Mouse (Mus musculus) liver, adult 2 months (tissue): ENCODE results near the gene Card14. TPM values are rescaled to one million over a fixed set of nuclear protein-coding genes. Genes with fewer than 3 reads are reported as not detected.

Experiments used
- DNase-seq: peaks from one replicate; pipeline ENCODE4 v3.0.0-alpha.2; 2011; ENCODE audit warnings: low read depth, low spot score; ENCODE audit errors: extremely low read depth
- H3K27ac ChIP-seq: fragments of 200-500 bp; replicated peaks from 2 replicates; pipeline ENCODE4 v1.5.1; 2012; ENCODE audit warnings: low read depth, mild to moderate bottlenecking, control low read depth, inconsistent platforms, low read length; ENCODE audit not compliant: insufficient read depth
- H3K27me3 ChIP-seq: fragments of 200-500 bp; 2 replicates; pipeline ENCODE4 v1.6.1; 2012; ENCODE audit warnings: mild to moderate bottlenecking, moderate library complexity, low read length, inconsistent platforms; ENCODE audit not compliant: control insufficient read depth, insufficient read depth
- H3K36me3 ChIP-seq: fragments of 200-500 bp; 2 replicates; pipeline ENCODE4 v1.6.1; 2012; ENCODE audit warnings: low read length, inconsistent platforms; ENCODE audit not compliant: control insufficient read depth, insufficient read depth
- H3K4me1 ChIP-seq: fragments of 200-500 bp; 2 replicates; pipeline ENCODE4 v1.6.1; 2011; ENCODE audit warnings: low read length; ENCODE audit not compliant: control insufficient read depth, insufficient read depth
- H3K4me3 ChIP-seq: fragments of 200-500 bp; 2 replicates; pipeline ENCODE4 v1.5.1; 2011; ENCODE audit warnings: low read depth, mild to moderate bottlenecking, control low read depth, low read length, moderate library complexity; ENCODE audit not compliant: insufficient read depth
- H3K79me2 ChIP-seq: fragments of 200-500 bp; 2 replicates; pipeline ENCODE4 v1.6.1; 2012; ENCODE audit warnings: inconsistent platforms, mild to moderate bottlenecking, low read length, moderate library complexity; ENCODE audit not compliant: control insufficient read depth, insufficient read depth
- H3K9ac ChIP-seq: fragments of 200-500 bp; 2 replicates; pipeline ENCODE4 v1.6.1; 2012; ENCODE audit warnings: low read depth, mild to moderate bottlenecking, control low read depth, inconsistent platforms, low read length
- CTCF ChIP-seq: fragments of 200-500 bp; IDR thresholded peaks from 2 replicates; pipeline ENCODE4 v1.5.1; 2011; ENCODE audit warnings: low read depth, low read length, control low read depth
- POLR2A ChIP-seq: fragments of 200-500 bp; IDR thresholded peaks from 2 replicates; pipeline ENCODE4 v1.6.1; 2011; ENCODE audit warnings: low read length, control low read depth; ENCODE audit not compliant: insufficient read depth; ENCODE audit errors: extremely low read depth
- WGBS: fragments of 180-500 bp; shearing (Covaris S2); methylation state at CpG from one replicate; pipeline ENCODE4 v1.1.7; 2018; 5-methylcytosine and 5-hydroxymethylcytosine counted together
- polyA plus RNA-seq: library from polyadenylated mRNA; depleted of rRNA; stranded (reverse); fragments of >200 nt; gene quantifications from 2 replicates; pipeline ENCODE4 v1.2.3, GENCODE M21; 2012
- total RNA-seq: library from RNA; depleted of rRNA; stranded (reverse); fragments of >200 nt; gene quantifications from 2 replicates; pipeline ENCODE4 v1.2.3, GENCODE M21; 2014

Gene Card14
- total and polyA plus RNA-seq, 2 experiments, result 0.09 to 0.22 TPM

GRCm38 (mm10) chr11:119322521-119322920, 15.0 kb downstream of the Card14 start:
- Histone ChIP-seq H3K4me3 (no peak overlapping the region), H3K36me3 (no peaks in the 10 kb centered on the region), H3K27ac (no peak overlapping the region), H3K4me1 (no peaks in the 10 kb centered on the region), H3K27me3 (no peaks in the 10 kb centered on the region), H3K79me2 (no peaks in the 10 kb centered on the region), H3K9ac (no peak overlapping the region)
- WGBS, result 84% methylated on average over 13 of the region's 13 CpGs
- TF ChIP-seq CTCF (no peak), POLR2A (no peak)
- no peak for DNase-seq

DNA sequence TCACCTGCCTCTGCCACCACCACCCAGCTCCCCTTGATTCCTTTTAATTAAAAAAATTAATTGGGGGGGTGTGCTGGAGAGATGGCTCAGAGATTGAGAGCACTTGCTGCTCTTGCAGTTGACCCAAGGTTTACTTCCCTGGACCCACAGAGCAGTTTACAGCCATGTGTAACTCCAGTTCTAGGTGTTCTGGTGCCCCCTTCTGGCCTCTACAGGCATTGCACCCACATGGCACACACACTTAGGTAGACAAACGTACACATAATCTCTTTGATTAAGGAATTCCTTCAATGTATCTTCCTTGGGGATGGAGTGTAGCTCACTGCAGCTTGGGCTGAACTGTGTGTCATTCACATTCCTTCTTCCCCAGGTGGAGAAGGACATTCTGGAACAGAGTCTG, 17.5 kb downstream of the Card14 start:
- no peaks in the 10 kb centered on the region for H3K79me2 ChIP-seq
- no peak for DNase-seq
- TF ChIP-seq POLR2A, result no peak
- TF ChIP-seq CTCF, result peak; percentile 6; the same call in 1 of the 2 replicates
- H3K36me3 ChIP-seq, result no peaks in the 10 kb centered on the region
- no peaks in the 10 kb centered on the region for H3K27me3 ChIP-seq
- H3K9ac ChIP-seq, result no peak overlapping the region
- 83% methylated on average over 1 of the region's 1 CpGs for WGBS
- no peak overlapping the region for H3K4me3 ChIP-seq
- no peak overlapping the region for H3K27ac ChIP-seq
- no peaks in the 10 kb centered on the region for H3K4me1 ChIP-seq

GRCm38 (mm10) chr11:119330592-119330991, 23.0 kb downstream of the Card14 start:
- H3K79me2 ChIP-seq, result no peaks in the 10 kb centered on the region
- H3K36me3 ChIP-seq, result no peaks in the 10 kb centered on the region
- H3K27me3 ChIP-seq, result no peaks in the 10 kb centered on the region
- no peak overlapping the region for H3K27ac ChIP-seq
- no peak overlapping the region for H3K4me3 ChIP-seq
- no peak for TF ChIP-seq CTCF
- TF ChIP-seq POLR2A, result no peak
- WGBS, result 56% methylated on average over 4 of the region's 4 CpGs
- DNase-seq, result no peak
- H3K4me1 ChIP-seq, result no peaks in the 10 kb centered on the region
- H3K9ac ChIP-seq, result no peak overlapping the region

GRCm38 (mm10) chr11:119331970-119332369, 24.4 kb downstream of the Card14 start:
- Histone ChIP-seq H3K4me1 (no peaks in the 10 kb centered on the region), H3K79me2 (no peaks in the 10 kb centered on the region), H3K9ac (no peak overlapping the region), H3K36me3 (no peaks in the 10 kb centered on the region), H3K27ac (no peak overlapping the region), H3K4me3 (no peak overlapping the region), H3K27me3 (no peaks in the 10 kb centered on the region)
- 43% methylated on average over 3 of the region's 3 CpGs for WGBS
- no peak for TF ChIP-seq CTCF
- no peak for TF ChIP-seq POLR2A
- no peak for DNase-seq

DNA sequence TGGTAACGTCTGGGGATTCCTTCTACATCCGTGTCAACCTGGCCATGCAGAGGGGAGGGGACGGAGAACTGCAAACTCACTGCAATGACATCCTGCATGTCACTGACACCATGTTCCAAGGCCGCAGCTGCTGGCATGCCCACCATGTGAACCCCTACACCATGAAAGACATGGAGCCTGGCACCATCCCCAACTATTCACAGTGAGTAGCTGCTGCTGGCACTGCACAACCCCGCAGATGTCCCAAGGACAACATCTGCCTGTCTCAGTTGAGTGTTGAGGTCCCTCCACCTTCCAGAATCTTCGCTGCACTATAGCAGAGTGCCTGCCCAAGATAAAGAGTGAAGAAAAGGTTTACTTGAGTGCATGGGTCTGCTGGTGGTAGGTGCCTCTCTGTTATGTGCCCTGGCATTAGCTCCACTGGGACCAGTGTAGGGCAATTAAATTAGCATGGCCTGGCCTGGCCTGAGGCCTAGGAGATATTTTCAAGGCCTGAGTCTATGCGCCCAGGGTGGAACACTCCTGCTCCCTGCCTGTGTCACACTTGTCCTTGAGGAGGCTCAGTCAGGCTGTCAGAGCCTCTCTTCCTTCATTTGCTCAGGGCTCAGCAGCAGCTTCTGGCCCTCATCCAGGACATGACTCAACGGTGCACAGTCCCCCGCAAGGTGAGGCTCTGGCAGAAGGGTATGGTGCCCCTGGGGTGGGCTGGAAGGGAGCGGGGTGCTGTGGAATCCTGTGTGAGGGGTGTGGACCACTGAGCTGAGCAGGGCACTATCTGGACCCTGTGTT, 30.9 kb downstream of the Card14 start:
- no peak for DNase-seq
- Histone ChIP-seq H3K27ac (no peak overlapping the region), H3K4me3 (no peak overlapping the region), H3K36me3 (no peaks in the 10 kb centered on the region), H3K4me1 (no peaks in the 10 kb centered on the region), H3K27me3 (no peaks in the 10 kb centered on the region), H3K9ac (no peak overlapping the region), H3K79me2 (no peaks in the 10 kb centered on the region)
- WGBS, result 88% methylated on average over 10 of the region's 10 CpGs
- TF ChIP-seq CTCF, result no peak
- no peak for TF ChIP-seq POLR2A

DNA sequence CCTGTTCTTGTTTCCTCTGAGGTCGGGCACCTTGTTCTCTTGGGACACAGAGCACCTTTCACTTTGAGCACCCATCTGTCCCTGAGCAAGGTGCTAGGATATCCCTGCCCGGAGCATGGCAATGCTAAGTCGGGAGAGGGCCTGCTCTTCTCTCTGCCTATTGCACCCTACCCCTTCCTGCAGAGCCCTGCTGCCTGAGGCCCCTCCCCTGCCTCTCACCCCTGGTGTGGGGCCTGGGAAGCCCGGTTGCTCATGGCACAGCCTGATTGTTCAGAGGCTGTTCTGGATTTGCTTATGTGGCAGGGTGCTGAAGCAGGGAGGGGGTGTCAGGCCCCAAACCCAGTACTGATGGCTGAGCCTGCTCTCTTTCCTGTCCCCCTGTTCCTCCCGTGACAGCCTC, 31.6 kb downstream of the Card14 start:
- no peak for TF ChIP-seq CTCF
- no peak for TF ChIP-seq POLR2A
- DNase-seq, result no peak
- no peak overlapping the region for H3K27ac ChIP-seq
- 59% methylated on average over 5 of the region's 5 CpGs for WGBS
- no peaks in the 10 kb centered on the region for H3K27me3 ChIP-seq
- no peaks in the 10 kb centered on the region for H3K36me3 ChIP-seq
- no peaks in the 10 kb centered on the region for H3K4me1 ChIP-seq
- H3K9ac ChIP-seq, result no peak overlapping the region
- no peaks in the 10 kb centered on the region for H3K79me2 ChIP-seq
- H3K4me3 ChIP-seq, result no peak overlapping the region
